Mouse (Mus musculus): ENCODE measurements around the gene Lgr6. TPM values are rescaled to one million over a fixed set of nuclear protein-coding genes. Genes with fewer than 3 reads are reported as not detected.

Lgr6 gene
- polyA plus RNA-seq, 1 experiment from 2014 or later, result 0.76 TPM

DNA sequence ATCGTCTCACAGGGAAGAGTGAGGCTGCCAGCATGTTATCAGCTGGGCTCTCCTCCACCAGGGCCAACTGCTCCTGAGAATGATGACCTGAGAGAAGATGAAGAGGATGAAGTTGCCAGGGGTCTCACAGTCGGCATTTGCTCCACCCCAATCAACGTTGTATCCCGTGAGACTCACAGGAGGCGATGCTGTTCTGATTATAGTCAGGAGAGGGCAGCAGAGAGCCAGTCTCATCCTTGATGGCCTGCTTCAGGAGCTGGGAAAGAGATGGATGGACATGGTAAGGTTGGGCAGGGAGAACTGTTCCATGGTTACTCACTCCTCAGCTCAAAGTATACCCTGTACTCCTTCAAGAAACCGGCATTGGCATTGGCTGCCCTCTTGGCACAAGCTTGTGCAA is 5.0 kb upstream of the Lgr6 start:
- Histone ChIP-seq H3K4me2 (replicated peaks; ENCODE audit: low read depth, low read length) (no peak overlapping the region), H3K4me1 (ENCODE audit: insufficient read depth, low read length) (peaks cover 10% of the 10 kb centered on the region), H3K9ac (replicated peaks; ENCODE audit: low read length) (no peak overlapping the region), H3K27ac (ENCODE audit: low read length) (no peak overlapping the region), H3K36me3 (ENCODE audit: insufficient read depth, low read length) (no peaks in the 10 kb centered on the region), H3K9me3 (ENCODE audit: low read length) (no peaks in the 10 kb centered on the region), H3K27me3 (ENCODE audit: insufficient read depth, low read length) (peaks cover 17% of the 10 kb centered on the region), H3K4me3 (ENCODE audit: low read length) (no peak overlapping the region)
- WGBS, result 22% methylated on average over 6 of the region's 6 CpGs
- ATAC-seq (ENCODE audit: low FRiP score, low TSS enrichment), result no peak

DNA sequence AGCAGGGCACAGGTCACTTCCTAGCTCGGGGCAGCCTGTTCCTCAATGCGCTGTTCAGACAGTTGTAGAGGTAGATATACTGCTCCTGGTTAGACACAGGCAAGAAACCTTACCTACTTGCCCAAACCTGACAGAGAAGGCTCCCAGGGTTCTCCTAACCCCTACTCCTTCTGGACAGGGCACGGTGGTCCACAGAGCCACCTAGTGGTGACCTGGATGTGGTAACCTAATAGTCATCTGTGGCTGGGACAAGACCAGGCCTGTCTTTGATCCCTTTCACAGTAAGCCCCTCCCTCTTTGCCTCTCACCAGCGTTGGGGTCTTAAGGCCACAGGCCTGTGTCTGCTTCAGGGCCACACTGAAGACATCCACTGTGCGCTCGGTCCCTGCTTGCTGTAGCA is 3.5 kb upstream of the Lgr6 start:
- no peak overlapping the region for H3K9ac ChIP-seq (replicated peaks; ENCODE audit: low read length)
- WGBS, result 36% methylated on average over 6 of the region's 6 CpGs
- no peaks in the 10 kb centered on the region for H3K9me3 ChIP-seq (ENCODE audit: low read length)
- peaks cover 15% of the 10 kb centered on the region for H3K4me1 ChIP-seq (ENCODE audit: insufficient read depth, low read length)
- no peak overlapping the region for H3K4me2 ChIP-seq (replicated peaks; ENCODE audit: low read depth, low read length)
- H3K4me3 ChIP-seq (ENCODE audit: low read length), result no peak overlapping the region
- no peak for ATAC-seq (ENCODE audit: low FRiP score, low TSS enrichment)
- H3K27ac ChIP-seq (ENCODE audit: low read length), result no peak overlapping the region
- no peaks in the 10 kb centered on the region for H3K36me3 ChIP-seq (ENCODE audit: insufficient read depth, low read length)
- H3K27me3 ChIP-seq (ENCODE audit: insufficient read depth, low read length), result peaks cover 31% of the 10 kb centered on the region

DNA sequence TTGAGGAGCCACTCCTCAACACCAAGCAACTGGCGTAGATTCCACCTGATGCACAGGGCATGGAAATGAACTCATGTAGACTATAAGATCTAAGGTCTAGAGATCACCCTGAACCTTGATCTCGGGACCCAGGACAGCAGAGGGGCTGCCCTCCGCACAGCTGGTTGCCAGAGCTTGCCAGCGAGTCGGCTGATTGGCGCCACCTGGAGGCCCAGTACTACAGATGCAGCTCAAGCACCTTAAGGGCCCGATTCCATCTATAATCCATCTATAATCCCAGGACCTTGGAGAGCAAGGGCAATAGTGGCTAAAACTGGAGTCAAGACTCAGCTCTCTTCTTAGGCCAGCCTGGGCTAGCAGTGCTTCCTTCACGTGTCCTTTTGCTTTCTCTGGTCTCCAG is 875 bp upstream of the Lgr6 start:
- H3K9me3 ChIP-seq (ENCODE audit: low read length), result no peaks in the 10 kb centered on the region
- H3K4me3 ChIP-seq (ENCODE audit: low read length), result no peak overlapping the region
- no peak overlapping the region for H3K27ac ChIP-seq (ENCODE audit: low read length)
- peaks cover 57% of the 10 kb centered on the region for H3K27me3 ChIP-seq (ENCODE audit: insufficient read depth, low read length)
- H3K36me3 ChIP-seq (ENCODE audit: insufficient read depth, low read length), result no peaks in the 10 kb centered on the region
- ATAC-seq (ENCODE audit: low FRiP score, low TSS enrichment), result no peak
- H3K9ac ChIP-seq (replicated peaks; ENCODE audit: low read length), result no peak overlapping the region
- peak overlapping the region; percentile 80; the same call in 1 of the 2 replicates for H3K4me2 ChIP-seq (replicated peaks; ENCODE audit: low read depth, low read length)
- peaks cover 13% of the 10 kb centered on the region for H3K4me1 ChIP-seq (ENCODE audit: insufficient read depth, low read length)
- WGBS, result 2% methylated on average over 8 of the region's 8 CpGs

DNA sequence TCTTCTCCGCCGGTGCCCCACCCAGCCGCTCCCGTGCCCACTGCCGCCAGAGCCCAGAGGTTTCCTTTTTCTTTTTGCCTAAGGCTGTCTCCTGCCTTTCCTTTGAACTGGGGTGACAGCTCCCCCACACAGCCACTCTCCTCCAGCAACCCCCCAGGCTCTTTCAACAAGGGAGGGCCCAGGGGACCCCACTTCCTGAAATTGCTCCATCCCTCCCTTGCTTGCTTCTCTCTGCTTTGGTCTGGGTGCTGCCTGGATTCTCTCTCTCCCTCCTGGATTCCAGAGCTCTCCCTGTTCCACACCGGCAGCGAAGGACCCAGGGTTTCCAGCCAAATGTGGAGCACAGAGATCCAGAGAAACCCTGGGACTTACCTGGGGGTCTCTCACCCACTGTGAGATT is 4.7 kb downstream of the Lgr6 start:
- H3K27ac ChIP-seq (ENCODE audit: low read length), result no peak overlapping the region

DNA sequence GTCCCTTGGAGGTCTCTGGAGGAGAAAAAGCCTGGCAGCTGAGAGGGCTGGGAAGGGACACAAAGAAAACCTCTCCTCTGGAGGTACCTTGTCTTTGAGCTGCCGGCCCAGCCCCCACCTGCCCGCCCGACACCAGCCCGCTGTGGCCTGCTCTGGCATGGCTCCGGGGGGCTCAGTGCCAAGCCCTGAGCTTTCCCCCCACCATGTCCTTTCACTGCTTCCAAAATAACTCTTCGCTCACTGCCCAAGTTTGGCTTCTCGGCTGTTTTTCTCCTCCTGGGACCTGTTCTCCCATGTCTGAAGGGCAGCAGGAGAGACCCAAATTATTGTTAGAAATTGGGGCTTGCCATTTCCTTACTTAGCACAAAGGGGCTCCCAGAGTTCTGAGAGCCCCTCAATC is 6.6 kb downstream of the Lgr6 start:
- no peak overlapping the region for H3K9ac ChIP-seq (replicated peaks; ENCODE audit: low read length)
- 92% methylated on average over 7 of the region's 7 CpGs for WGBS
- H3K4me3 ChIP-seq (ENCODE audit: low read length), result no peak overlapping the region
- H3K36me3 ChIP-seq (ENCODE audit: insufficient read depth, low read length), result no peaks in the 10 kb centered on the region
- peaks cover 29% of the 10 kb centered on the region for H3K27me3 ChIP-seq (ENCODE audit: insufficient read depth, low read length)
- no peaks in the 10 kb centered on the region for H3K9me3 ChIP-seq (ENCODE audit: low read length)
- no peak overlapping the region for H3K4me2 ChIP-seq (replicated peaks; ENCODE audit: low read depth, low read length)
- no peak overlapping the region for H3K27ac ChIP-seq (ENCODE audit: low read length)
- H3K4me1 ChIP-seq (ENCODE audit: insufficient read depth, low read length), result peaks cover 3% of the 10 kb centered on the region; the same call in 1 of the 2 replicates
- ATAC-seq (ENCODE audit: low FRiP score, low TSS enrichment), result no peak

More for the DNA sequence above, 4.7 kb downstream of the Lgr6 start:
- no peak for ATAC-seq (ENCODE audit: low FRiP score, low TSS enrichment)
- Histone ChIP-seq H3K9ac (replicated peaks; ENCODE audit: low read length) (no peak overlapping the region), H3K36me3 (ENCODE audit: insufficient read depth, low read length) (no peaks in the 10 kb centered on the region), H3K4me1 (ENCODE audit: insufficient read depth, low read length) (peaks cover 11% of the 10 kb centered on the region), H3K4me3 (ENCODE audit: low read length) (no peak overlapping the region), H3K4me2 (replicated peaks; ENCODE audit: low read depth, low read length) (no peak overlapping the region), H3K9me3 (ENCODE audit: low read length) (no peaks in the 10 kb centered on the region), H3K27me3 (ENCODE audit: insufficient read depth, low read length) (peaks cover 49% of the 10 kb centered on the region)
- 43% methylated on average over 7 of the region's 7 CpGs for WGBS

DNA sequence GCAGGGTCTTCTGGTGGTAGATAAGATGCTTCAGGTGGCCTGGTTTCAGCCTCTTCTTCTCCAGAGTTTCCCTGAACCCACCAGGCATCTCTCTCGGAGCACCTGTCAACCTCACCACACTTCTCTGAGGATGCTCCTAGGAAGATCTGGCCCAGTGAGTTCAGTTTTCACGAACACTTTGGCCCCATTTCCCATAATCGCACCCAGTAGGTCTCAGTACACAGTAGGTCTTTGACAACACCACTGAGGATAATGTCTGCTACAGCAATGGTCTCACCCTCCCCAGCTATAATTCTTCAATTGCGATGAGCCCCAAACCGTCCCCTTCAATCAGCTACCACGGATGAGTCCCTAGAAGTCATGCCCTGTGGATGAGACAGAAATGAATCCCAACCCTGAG is 7.6 kb downstream of the Lgr6 start:
- Histone ChIP-seq H3K4me3 (ENCODE audit: low read length) (no peak overlapping the region), H3K36me3 (ENCODE audit: insufficient read depth, low read length) (no peaks in the 10 kb centered on the region), H3K9ac (replicated peaks; ENCODE audit: low read length) (no peak overlapping the region), H3K4me1 (ENCODE audit: insufficient read depth, low read length) (peaks cover 3% of the 10 kb centered on the region; the same call in 1 of the 2 replicates), H3K27me3 (ENCODE audit: insufficient read depth, low read length) (peaks cover 20% of the 10 kb centered on the region), H3K27ac (ENCODE audit: low read length) (no peak overlapping the region), H3K4me2 (replicated peaks; ENCODE audit: low read depth, low read length) (no peak overlapping the region), H3K9me3 (ENCODE audit: low read length) (no peaks in the 10 kb centered on the region)
- WGBS, result 91% methylated on average over 6 of the region's 6 CpGs
- ATAC-seq (ENCODE audit: low FRiP score, low TSS enrichment), result no peak

DNA sequence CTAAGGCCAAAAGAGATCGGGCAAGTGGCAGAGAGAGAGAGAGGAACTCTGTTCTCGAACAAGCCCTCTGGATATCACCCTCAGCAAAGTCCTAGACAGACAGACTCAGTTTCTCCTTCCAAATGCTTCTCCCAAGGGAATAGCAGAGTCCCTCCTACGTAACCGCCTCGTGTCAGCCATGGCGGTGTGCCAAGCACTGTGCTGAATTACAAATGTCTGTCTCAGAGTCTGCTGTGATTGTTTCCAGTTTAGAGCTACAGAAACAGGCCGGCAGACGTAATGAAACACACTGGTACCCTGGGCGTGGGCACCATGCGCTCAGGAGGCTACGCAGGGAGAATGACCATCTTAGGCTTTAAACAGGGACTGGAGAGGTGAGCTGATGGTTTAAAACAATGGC is 8.8 kb downstream of the Lgr6 start:
- H3K9me3 ChIP-seq (ENCODE audit: low read length), result no peaks in the 10 kb centered on the region
- H3K27ac ChIP-seq (ENCODE audit: low read length), result no peak overlapping the region
- H3K27me3 ChIP-seq (ENCODE audit: insufficient read depth, low read length), result peaks cover 8% of the 10 kb centered on the region
- no peak overlapping the region for H3K4me2 ChIP-seq (replicated peaks; ENCODE audit: low read depth, low read length)
- H3K9ac ChIP-seq (replicated peaks; ENCODE audit: low read length), result no peak overlapping the region
- no peak for ATAC-seq (ENCODE audit: low FRiP score, low TSS enrichment)
- H3K4me3 ChIP-seq (ENCODE audit: low read length), result no peak overlapping the region
- H3K36me3 ChIP-seq (ENCODE audit: insufficient read depth, low read length), result no peaks in the 10 kb centered on the region
- 84% methylated on average over 11 of the region's 11 CpGs for WGBS
- H3K4me1 ChIP-seq (ENCODE audit: insufficient read depth, low read length), result peaks cover 3% of the 10 kb centered on the region; the same call in 1 of the 2 replicates

DNA sequence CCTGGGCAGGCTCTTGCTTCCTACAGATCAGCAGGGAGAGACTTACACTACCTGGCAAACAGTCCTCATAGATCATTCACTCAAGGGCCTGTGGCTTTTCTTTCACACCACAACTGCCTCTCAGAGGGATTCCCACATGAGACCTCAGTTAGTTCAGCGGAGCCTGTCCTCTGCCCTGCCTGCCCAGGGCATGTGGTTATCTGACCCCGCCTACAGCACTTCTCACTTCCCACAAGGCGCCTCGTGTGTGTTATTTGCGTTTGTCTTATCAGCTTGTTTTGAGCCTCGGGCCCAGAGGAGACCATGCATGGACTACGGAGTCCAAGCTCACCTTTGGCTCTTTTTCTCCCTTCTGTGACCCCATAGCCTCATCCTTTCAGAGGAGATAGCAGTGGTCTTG is 9.9 kb downstream of the Lgr6 start:
- ATAC-seq (ENCODE audit: low FRiP score, low TSS enrichment), result no peak

DNA sequence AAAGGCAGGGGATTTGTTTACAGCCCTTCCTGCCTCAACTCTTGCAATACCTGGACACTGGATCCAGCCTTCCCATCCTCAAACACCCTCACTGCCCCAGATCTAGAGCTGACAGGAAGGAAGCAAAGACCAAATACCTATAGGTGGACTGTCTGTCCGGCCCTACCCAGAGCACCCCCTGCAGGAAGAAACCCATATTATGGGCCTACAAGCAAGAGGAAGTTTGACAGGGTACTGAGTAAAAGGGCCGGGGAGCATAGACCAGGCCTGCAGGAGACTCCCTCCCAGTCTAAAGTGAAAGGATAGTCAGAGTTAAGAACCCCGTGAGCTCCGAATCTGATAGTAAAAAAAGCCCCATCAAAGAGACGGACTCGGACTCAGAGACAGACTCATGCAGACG is 10.4 kb downstream of the Lgr6 start:
- Histone ChIP-seq H3K9ac (replicated peaks; ENCODE audit: low read length) (no peak overlapping the region), H3K9me3 (ENCODE audit: low read length) (no peaks in the 10 kb centered on the region), H3K27ac (ENCODE audit: low read length) (no peak overlapping the region), H3K36me3 (ENCODE audit: insufficient read depth, low read length) (no peaks in the 10 kb centered on the region), H3K27me3 (ENCODE audit: insufficient read depth, low read length) (peaks cover 3% of the 10 kb centered on the region; the same call in 1 of the 2 replicates), H3K4me1 (ENCODE audit: insufficient read depth, low read length) (peaks cover 4% of the 10 kb centered on the region; the same call in 1 of the 2 replicates), H3K4me3 (ENCODE audit: low read length) (no peak overlapping the region), H3K4me2 (replicated peaks; ENCODE audit: low read depth, low read length) (no peak overlapping the region)
- no peak for ATAC-seq (ENCODE audit: low FRiP score, low TSS enrichment)
- 58% methylated on average over 7 of the region's 7 CpGs for WGBS

More for the DNA sequence above, 9.9 kb downstream of the Lgr6 start:
- H3K4me2 ChIP-seq (replicated peaks; ENCODE audit: low read depth, low read length), result no peak overlapping the region
- H3K4me1 ChIP-seq (ENCODE audit: insufficient read depth, low read length), result peaks cover 5% of the 10 kb centered on the region
- H3K36me3 ChIP-seq (ENCODE audit: insufficient read depth, low read length), result no peaks in the 10 kb centered on the region
- no peaks in the 10 kb centered on the region for H3K9me3 ChIP-seq (ENCODE audit: low read length)
- no peak overlapping the region for H3K27ac ChIP-seq (ENCODE audit: low read length)
- 44% methylated on average over 7 of the region's 7 CpGs for WGBS
- H3K27me3 ChIP-seq (ENCODE audit: insufficient read depth, low read length), result no peaks in the 10 kb centered on the region
- no peak overlapping the region for H3K4me3 ChIP-seq (ENCODE audit: low read length)
- no peak overlapping the region for H3K9ac ChIP-seq (replicated peaks; ENCODE audit: low read length)

DNA sequence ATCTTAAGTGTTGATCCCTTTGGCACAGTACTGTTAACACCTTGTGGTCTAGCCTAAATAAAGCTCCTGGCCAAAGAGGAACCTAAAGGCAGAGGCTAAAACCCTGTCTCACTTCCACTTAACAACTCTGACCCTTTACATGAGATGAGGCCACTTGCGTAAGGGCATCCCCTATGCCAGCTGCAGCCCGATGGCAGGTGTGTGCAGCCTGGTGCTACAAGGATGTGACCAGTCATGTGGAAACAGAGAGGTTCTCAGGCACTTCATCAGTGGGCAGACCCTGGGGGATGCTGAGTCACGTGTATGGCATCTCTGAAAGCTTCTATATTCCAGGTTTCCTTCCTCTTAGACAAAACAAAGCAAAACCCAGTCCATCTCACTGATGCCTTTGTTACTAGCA is 14.2 kb downstream of the Lgr6 start:
- 42% methylated on average over 3 of the region's 3 CpGs for whole genome bisulfite sequencing
- Histone ChIP-seq H3K9me3 (ENCODE audit: low read length) (no peaks in the 10 kb centered on the region), H3K9ac (replicated peaks; ENCODE audit: low read length) (no peak overlapping the region), H3K4me2 (replicated peaks; ENCODE audit: low read depth, low read length) (no peak overlapping the region), H3K4me1 (ENCODE audit: insufficient read depth, low read length) (peaks cover 4% of the 10 kb centered on the region; the same call in 1 of the 2 replicates), H3K4me3 (ENCODE audit: low read length) (no peak overlapping the region), H3K36me3 (ENCODE audit: insufficient read depth, low read length) (no peaks in the 10 kb centered on the region), H3K27ac (ENCODE audit: low read length) (no peak overlapping the region), H3K27me3 (ENCODE audit: insufficient read depth, low read length) (peaks cover 21% of the 10 kb centered on the region)
- 0 out of 2 replicates have a peak, but pooled peaks have one; percentile 46 for ATAC-seq (ENCODE audit: low FRiP score, low TSS enrichment)
